Mouse (Mus musculus): ENCODE measurements around the gene Cbx4. TPM values are rescaled to one million over a fixed set of nuclear protein-coding genes. Genes with fewer than 3 reads are reported as not detected.

Gene Cbx4
- polyA plus RNA-seq, 1 experiment from 2014 or later, result 12.7 TPM

DNA sequence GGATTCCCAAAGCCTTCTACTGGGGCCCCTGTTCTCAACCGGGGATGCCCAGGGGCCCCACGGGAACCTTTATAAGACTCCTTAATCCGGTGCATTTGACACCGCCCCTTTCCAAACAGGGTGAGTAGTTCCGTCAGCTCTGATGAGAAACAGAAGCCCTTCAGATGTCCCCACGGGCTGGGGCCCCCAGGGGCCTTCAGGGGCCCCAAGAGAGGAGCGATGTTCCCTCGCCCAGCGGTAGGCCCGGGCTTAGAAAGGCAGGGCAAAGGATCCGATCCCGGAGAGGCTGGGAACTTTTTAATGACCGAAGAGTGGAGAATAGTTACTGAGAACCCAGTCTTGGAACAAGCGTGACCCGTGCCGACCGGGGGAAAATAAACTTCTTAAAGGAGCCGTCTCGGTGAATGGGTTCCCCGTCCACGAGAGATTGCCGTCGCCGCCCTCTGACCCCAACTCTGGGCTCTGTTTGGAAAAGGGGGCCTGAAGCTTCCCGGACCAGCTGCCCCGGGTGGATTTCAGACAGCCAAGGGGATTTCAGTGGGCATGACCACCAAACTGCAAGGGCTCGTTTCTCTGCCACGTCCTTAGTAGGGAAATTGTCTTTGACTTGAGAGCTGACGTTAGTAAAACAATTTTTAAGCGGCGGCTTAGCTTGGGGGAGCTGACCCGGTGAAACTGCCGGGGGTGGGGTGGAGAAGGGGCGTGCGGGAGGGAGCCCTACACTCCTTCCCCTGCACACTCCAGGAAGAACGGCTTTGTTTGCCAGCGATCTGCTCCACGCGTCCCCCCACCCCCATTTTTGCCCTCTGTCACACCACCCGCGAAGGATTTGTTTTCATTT, 3.4 kb upstream of the Cbx4 start:
- ATAC-seq (ENCODE audit: low FRiP score), result no peak
- Histone ChIP-seq H3K27ac (no peak overlapping the region), H3K36me3 (replicated peaks) (no peaks in the 10 kb centered on the region), H3K9me3 (no peaks in the 10 kb centered on the region), H3K9ac (peak overlapping the region; percentile 56), H3K4me1 (peaks cover 55% of the 10 kb centered on the region), H3K4me2 (peak overlapping the region; percentile 90), H3K4me3 (replicated peaks) (peak overlapping the region; percentile 48), H3K27me3 (peaks cover 75% of the 10 kb centered on the region)
- WGBS, result under 1% methylated on average over 41 of the region's 41 CpGs

DNA sequence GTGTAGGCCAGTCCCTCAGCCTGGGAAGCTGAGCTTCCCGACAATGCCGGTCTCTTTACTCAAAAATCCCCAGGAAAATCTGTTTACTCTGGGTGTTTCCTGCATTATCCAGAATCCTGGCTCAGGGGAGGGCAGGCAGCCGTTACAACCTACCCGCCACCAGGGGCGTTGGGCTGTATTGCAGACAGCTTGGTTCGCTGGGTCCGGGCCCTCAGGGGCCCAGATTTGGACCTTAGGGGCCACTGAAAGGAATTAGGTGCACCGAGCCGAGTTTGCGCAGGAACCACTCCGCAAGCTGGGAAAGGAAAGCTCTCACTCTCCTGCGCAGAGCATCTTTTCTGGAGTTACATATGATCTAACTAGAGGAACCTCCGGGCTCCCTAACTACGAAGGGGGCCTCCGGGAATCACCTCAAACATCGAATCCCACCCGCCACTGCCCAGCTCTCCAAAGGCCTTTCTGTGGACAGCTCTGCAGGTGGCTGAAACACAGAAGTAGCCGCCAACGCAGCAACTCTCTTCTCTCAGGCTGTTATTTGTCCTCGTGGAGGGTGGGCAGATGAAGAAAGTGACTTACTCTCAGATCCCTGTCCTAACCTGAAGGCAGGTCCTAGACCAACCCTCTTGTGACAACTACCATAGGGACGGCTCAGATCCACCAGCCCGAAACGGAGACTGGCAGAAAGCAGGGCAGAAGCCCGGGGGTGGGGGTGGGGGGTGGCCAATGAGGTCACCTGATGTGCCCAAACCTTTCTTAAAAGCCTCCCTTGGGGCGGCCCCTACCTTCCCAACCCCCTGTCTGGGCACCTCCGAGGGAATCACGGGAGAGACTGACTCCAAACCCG, 2.6 kb upstream of the Cbx4 start:
- no peaks in the 10 kb centered on the region for H3K9me3 ChIP-seq
- H3K4me2 ChIP-seq, result no peak overlapping the region
- H3K4me3 ChIP-seq (replicated peaks), result peak overlapping the region; percentile 48
- whole genome bisulfite sequencing, result under 1% methylated on average over 28 of the region's 28 CpGs
- no peak overlapping the region for H3K9ac ChIP-seq
- H3K4me1 ChIP-seq, result peaks cover 63% of the 10 kb centered on the region
- H3K27me3 ChIP-seq, result peaks cover 74% of the 10 kb centered on the region
- H3K27ac ChIP-seq, result no peak overlapping the region
- no peaks in the 10 kb centered on the region for H3K36me3 ChIP-seq (replicated peaks)
- no peak for ATAC-seq (ENCODE audit: low FRiP score)

DNA sequence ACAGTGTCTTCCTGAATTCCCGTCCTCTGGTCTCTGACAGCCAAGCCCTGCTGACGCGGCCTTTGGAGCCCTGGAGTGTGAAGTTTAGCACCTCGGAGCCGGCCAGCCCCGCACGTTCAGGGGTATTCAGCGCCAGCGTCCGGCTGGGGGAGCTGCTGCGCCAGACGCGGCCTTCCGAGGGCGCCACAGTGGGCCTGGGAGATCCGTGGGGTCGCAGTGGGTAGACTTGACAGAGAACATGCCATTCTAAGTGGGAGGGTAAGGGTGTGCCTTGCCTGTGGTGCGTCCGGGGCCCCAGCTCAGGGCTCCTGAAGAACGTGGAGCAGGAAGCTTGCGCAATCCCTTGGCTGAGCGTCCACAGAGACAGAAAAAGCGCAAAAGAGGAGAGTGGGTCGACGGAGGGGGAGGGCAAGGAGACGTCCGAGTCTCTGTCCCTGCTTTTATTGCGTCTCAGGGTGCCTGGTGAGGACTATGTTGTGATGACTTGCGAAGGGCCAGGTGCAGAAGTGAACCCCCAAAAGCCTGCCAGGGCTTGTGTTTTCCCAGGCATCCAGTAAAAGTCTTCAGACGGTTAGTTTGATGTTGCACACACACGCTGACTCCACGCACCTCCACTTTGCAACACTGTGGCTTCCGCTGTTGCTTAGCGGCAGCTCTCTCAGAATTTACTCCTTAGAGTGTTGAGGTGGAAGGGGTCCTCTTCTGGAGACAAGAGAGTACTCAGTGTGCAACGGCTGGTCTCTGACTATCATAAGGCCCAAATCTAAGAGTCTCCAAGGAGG, 1.5 kb upstream of the Cbx4 start:
- Histone ChIP-seq H3K9me3 (no peaks in the 10 kb centered on the region), H3K9ac (no peak overlapping the region), H3K27me3 (peaks cover 76% of the 10 kb centered on the region), H3K4me3 (replicated peaks) (0 out of 2 replicates have a peak overlapping the region, but pooled peaks have one; percentile 4), H3K4me2 (no peak overlapping the region), H3K36me3 (replicated peaks) (no peaks in the 10 kb centered on the region), H3K4me1 (peaks cover 74% of the 10 kb centered on the region), H3K27ac (no peak overlapping the region)
- WGBS, result 3% methylated on average over 35 of the region's 35 CpGs
- no peak for ATAC-seq (ENCODE audit: low FRiP score)

DNA sequence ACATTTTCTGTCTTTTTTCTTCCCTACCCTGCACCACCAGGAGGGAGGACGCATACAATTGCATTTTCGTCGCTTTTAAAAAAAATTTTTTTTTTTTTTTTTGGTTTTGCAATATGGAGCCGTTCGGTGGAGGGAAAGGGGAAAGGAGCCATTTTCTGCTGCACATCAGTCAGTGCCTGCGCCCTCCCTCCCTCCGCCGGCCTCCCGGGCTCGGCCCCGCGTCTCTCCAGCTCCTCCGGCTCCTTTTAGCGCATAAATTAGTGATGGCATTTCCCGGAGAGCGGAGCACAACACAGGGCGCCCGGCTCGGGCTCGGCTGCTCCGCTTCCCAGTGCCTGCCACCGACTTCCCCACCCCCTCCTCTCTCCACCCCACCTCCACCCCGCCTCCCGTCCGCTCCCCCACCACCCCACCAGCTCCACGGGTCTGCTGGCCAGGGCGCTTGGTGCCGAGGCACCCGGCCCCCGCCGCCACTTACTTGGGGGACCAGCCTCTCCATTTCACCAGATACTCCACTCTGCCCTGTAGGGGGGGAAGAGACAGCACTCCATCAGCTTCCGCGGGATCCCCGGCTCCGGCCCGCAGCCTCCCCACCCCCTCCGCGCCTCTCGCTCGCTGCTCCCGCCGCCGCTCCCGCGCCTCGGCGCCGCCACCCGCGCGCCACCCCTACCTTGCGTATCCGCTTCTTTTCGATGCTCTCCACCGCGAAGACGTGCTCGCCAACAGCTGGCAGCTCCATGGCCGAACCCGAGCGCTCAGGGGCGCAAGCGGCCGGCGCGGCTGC, 550 bp downstream of the Cbx4 start:
- H3K27me3 ChIP-seq, result peaks cover 79% of the 10 kb centered on the region
- under 1% methylated on average over 64 of the region's 66 CpGs for WGBS
- H3K9ac ChIP-seq, result peak overlapping the region; percentile 93
- H3K4me1 ChIP-seq, result peaks cover 85% of the 10 kb centered on the region
- peak overlapping the region; percentile 63 for H3K4me3 ChIP-seq (replicated peaks)
- peak overlapping the region; percentile 98 for H3K27ac ChIP-seq
- H3K4me2 ChIP-seq, result peak overlapping the region; percentile 96
- no peaks in the 10 kb centered on the region for H3K9me3 ChIP-seq
- H3K36me3 ChIP-seq (replicated peaks), result peaks cover 20% of the 10 kb centered on the region
- peak; percentile 63 for ATAC-seq (ENCODE audit: low FRiP score)

GRCm38 (mm10) chr11:119084446-119085278, 1.4 kb downstream of the Cbx4 start:
- H3K4me3 ChIP-seq (replicated peaks), result peak overlapping the region; percentile 63
- H3K9ac ChIP-seq, result peak overlapping the region; percentile 93
- peak overlapping the region; percentile 96 for H3K4me2 ChIP-seq
- H3K4me1 ChIP-seq, result peaks cover 84% of the 10 kb centered on the region
- peak overlapping the region; percentile 98 for H3K27ac ChIP-seq
- H3K27me3 ChIP-seq, result peaks cover 76% of the 10 kb centered on the region
- peaks cover 20% of the 10 kb centered on the region for H3K36me3 ChIP-seq (replicated peaks)
- 2% methylated on average over 18 of the region's 18 CpGs for WGBS
- H3K9me3 ChIP-seq, result no peaks in the 10 kb centered on the region
- ATAC-seq (ENCODE audit: low FRiP score), result no peak

DNA sequence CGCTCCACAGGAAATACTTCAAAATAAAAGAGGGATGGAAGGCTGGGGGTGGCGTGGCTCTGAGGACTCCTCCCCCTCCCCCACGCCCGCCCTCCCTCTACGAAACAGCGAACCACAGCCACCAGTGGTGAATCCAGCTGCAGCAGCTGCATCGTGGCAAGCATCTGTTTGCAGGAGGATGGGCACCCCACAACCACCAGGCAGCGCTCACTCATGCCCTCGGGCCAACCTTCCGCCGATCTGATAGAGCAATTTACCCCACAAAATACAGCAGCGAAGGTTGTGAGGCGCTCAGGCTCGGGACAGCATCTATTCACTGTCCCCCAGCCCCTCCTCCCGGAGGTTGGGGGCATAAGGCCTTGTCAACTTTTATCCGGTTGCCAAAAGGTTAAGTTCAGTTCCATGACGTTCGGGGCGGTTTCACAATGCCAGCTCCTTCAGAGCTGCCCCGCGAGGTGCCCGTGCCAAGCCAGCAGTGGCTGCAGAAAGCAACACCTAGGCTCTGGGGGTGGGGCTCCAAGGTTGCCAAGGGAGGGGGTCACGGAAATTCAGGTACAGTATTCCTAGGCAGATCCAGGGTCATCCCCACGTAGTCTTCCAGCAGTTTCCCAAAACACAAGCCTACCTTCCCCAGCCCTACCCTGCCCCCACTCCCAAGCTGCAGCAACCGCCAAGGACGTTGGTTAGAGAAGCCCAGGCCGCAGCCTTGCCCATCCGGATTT, 2.1 kb downstream of the Cbx4 start:
- Histone ChIP-seq H3K27ac (0 out of 2 replicates have a peak overlapping the region, but pooled peaks have one; percentile 98), H3K27me3 (peaks cover 74% of the 10 kb centered on the region), H3K4me1 (peaks cover 84% of the 10 kb centered on the region), H3K4me3 (replicated peaks) (peak overlapping the region; percentile 63), H3K9me3 (no peaks in the 10 kb centered on the region), H3K4me2 (peak overlapping the region; percentile 96), H3K9ac (peak overlapping the region; percentile 93), H3K36me3 (replicated peaks) (peaks cover 20% of the 10 kb centered on the region)
- 2% methylated on average over 28 of the region's 28 CpGs for WGBS
- ATAC-seq (ENCODE audit: low FRiP score), result no peak

DNA sequence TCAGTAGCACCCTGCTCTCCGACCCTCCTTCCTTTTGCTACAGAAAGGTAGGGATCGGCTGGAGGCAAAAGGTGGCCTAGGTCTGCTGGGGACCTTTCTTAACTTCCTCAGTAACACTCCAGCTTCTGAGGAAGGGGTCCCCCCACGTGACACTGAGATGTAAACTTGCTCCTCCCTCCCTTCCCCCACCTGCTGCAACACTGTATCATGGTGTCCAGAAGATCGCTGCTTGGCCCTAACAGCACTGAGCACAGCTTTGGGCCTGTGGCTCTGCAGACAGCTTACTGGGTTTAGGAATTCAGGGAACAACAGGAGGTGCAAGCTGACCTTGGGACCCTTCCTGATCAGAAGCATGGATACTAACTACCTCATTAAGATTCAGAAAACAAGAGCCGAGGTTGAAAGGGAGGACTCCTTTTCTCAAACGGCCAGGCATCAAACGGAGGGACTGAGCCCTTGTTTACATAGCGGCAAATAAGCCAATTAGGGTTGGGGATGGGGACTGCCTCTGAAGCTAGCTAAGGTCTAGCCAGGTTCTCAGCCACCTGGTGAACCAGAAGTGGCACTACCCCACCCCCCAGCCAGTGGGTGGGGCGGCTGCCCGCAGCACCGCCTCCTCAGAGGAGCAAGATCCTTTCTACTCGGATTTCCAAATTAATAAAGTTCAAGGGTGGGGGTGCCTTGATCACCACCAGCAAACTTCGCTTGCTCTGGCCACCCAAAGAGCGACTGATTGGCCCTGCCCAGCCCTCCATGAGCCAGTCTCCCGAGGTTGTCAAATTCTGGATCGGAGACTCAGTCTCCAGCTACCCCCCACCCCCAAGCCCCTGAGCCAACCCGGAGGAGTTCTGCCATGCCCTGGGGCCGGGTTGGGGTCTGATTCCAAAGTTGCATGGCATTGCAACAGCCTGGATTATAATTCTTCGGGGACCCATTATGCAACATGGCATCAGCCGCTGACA, 3.1 kb downstream of the Cbx4 start:
- Histone ChIP-seq H3K36me3 (replicated peaks) (peaks cover 20% of the 10 kb centered on the region), H3K4me3 (replicated peaks) (peak overlapping the region; percentile 63), H3K27me3 (peaks cover 64% of the 10 kb centered on the region), H3K27ac (no peak overlapping the region), H3K4me2 (peak overlapping the region; percentile 96), H3K9me3 (no peaks in the 10 kb centered on the region), H3K9ac (peak overlapping the region; percentile 93), H3K4me1 (peaks cover 85% of the 10 kb centered on the region)
- WGBS, result 4% methylated on average over 20 of the region's 20 CpGs
- no peak for ATAC-seq (ENCODE audit: low FRiP score)

GRCm38 (mm10) chr11:119081839-119082637, 4.0 kb downstream of the Cbx4 start:
- H3K9ac ChIP-seq, result no peak overlapping the region
- H3K4me2 ChIP-seq, result peak overlapping the region; percentile 96; the same call in 1 of the 2 replicates
- H3K36me3 ChIP-seq (replicated peaks), result peaks cover 23% of the 10 kb centered on the region
- no peak for ATAC-seq (ENCODE audit: low FRiP score)
- peaks cover 55% of the 10 kb centered on the region for H3K27me3 ChIP-seq
- H3K9me3 ChIP-seq, result no peaks in the 10 kb centered on the region
- 12% methylated on average over 21 of the region's 21 CpGs for WGBS
- peak overlapping the region; percentile 22; the same call in 1 of the 2 replicates for H3K4me3 ChIP-seq (replicated peaks)
- H3K4me1 ChIP-seq, result peaks cover 82% of the 10 kb centered on the region
- H3K27ac ChIP-seq, result no peak overlapping the region
